Mouse (Mus musculus) hindbrain, embryonic 13.5 days (tissue): ENCODE data around the gene Brpf3. TPM values are rescaled to one million over a fixed set of nuclear protein-coding genes. Genes with fewer than 3 reads are reported as not detected.

Experiments
- polyA plus RNA-seq: library from polyadenylated mRNA; unstranded; fragments of >200 nt; fragmentation: Nextera tagmentation; extraction: Ambion mirVana; gene quantifications from 2 replicates; pipeline ENCODE4 v1.2.1, GENCODE M21; 2015

Gene Brpf3
- polyA plus RNA-seq, 1 experiment from 2014 or later: 9.7 TPM

Other genes with a start within 250 kb of the Brpf3 start
- 0.58 TPM in 1 of 2 replicates, not detected in the other for gene Clps, start 240.3 kb upstream of the Brpf3 start, polyA plus RNA-seq
- 6.4 and 7.2 TPM in 2 replicates for gene Lhfpl5, start 225.4 kb upstream of the Brpf3 start, polyA plus RNA-seq
- gene Srpk1, start 178.4 kb upstream of the Brpf3 start, polyA plus RNA-seq: 105 and 107 TPM in 2 replicates
- gene Slc26a8, start 110.9 kb upstream of the Brpf3 start, polyA plus RNA-seq: 1.00 and 1.1 TPM in 2 replicates
- 25.3 and 26.9 TPM in 2 replicates for gene Mapk14, start 109.8 kb upstream of the Brpf3 start, polyA plus RNA-seq
- 2.2 and 3.3 TPM in 2 replicates for gene AC170998.1, start 75.0 kb upstream of the Brpf3 start, polyA plus RNA-seq
- 0.93 and 1.2 TPM in 2 replicates for gene Mapk13, start 31.8 kb upstream of the Brpf3 start, polyA plus RNA-seq
- 0.08 TPM in 1 of 2 replicates, not detected in the other for gene Pnpla1, start 57.3 kb downstream of the Brpf3 start, polyA plus RNA-seq
- 0.31 and 0.57 TPM in 2 replicates for gene 4930539E08Rik, start 114.2 kb downstream of the Brpf3 start, polyA plus RNA-seq
- gene Pxt1, start 142.8 kb downstream of the Brpf3 start, polyA plus RNA-seq: 0.19 TPM in 1 of 2 replicates, not detected in the other
- 96.0 and 96.7 TPM in 2 replicates for gene Kctd20, start 150.9 kb downstream of the Brpf3 start, polyA plus RNA-seq
- gene Stk38, start 206.9 kb downstream of the Brpf3 start, polyA plus RNA-seq: 111 and 122 TPM in 2 replicates
- 506 and 515 TPM in 2 replicates for gene Srsf3, start 231.5 kb downstream of the Brpf3 start, polyA plus RNA-seq